Mouse (Mus musculus): ENCODE data around the gene Csnk1g1. TPM values are rescaled to one million over a fixed set of nuclear protein-coding genes. Genes with fewer than 3 reads are reported as not detected.

Csnk1g1 gene
- polyA plus RNA-seq, 1 experiment, result 69.5 TPM

DNA sequence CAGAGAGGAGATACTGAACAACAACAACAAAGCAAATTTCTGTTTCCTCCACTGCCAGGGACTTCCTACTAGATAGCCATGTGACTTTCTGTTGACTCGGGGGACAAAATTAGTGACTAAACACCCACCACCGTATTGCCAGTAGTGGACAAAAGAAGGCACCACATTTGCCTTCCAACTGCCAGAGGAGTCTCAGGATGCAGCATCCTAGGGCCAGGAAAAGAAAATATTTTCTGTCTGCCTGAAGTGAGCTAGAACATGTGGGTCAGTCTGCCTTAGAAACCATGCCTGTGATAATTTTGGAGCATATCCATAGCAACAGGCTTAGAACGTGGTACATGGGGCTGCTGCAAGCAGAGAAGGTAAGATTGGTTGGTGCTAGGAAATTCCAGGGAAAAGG is 132.1 kb downstream of the Csnk1g1 start:
- H3K27ac ChIP-seq (ENCODE audit: insufficient read depth, low read length), result no peak overlapping the region
- H3K4me3 ChIP-seq (ENCODE audit: low read depth, low read length), result no peak overlapping the region
- no peaks in the 10 kb centered on the region for H3K27me3 ChIP-seq (ENCODE audit: control insufficient read depth, insufficient read depth, low read length, poor library complexity, severe bottlenecking)
- TF ChIP-seq POLR2A (IDR thresholded peaks at IDR 0.05; ENCODE audit: insufficient read depth, low read length) (no peak), CTCF (IDR thresholded peaks at IDR 0.05; ENCODE audit: low read depth, low read length) (no peak), EP300 (IDR thresholded peaks at IDR 0.05; ENCODE audit: insufficient read depth, low read depth, low read length) (no peak)
- no peak overlapping the region for H3K9ac ChIP-seq (ENCODE audit: low read depth, poor library complexity, severe bottlenecking)
- no peaks in the 10 kb centered on the region for H3K4me1 ChIP-seq (ENCODE audit: control insufficient read depth, insufficient read depth, low read length)
- H3K9me3 ChIP-seq (replicated peaks; ENCODE audit: control insufficient read depth, insufficient read depth, low read length, poor library complexity, severe bottlenecking), result no peaks in the 10 kb centered on the region
- H3K36me3 ChIP-seq (ENCODE audit: control insufficient read depth, insufficient read depth, low read length, poor library complexity, severe bottlenecking), result peaks cover 10% of the 10 kb centered on the region

DNA sequence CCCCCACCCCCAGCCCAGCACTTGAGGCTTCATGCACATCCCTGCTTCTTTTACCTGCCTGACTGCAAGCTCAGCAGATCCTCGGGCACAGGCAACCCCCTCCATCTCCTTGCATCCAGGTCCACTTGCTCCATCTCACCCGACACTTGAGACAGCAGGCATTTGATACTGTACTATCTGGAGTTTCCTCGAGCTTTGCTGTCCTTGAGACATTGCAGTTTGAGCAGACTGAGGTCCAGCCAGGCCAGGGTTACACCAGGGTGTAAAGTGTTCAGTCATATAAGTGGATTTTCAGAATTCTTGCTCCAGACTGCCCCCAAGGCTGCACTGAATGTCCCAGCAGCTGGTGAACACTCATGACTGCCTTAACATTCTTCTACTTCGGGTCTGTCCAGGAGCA is 133.6 kb downstream of the Csnk1g1 start:
- Histone ChIP-seq H3K4me3 (ENCODE audit: low read depth, low read length) (no peak overlapping the region), H3K27ac (ENCODE audit: insufficient read depth, low read length) (no peak overlapping the region), H3K27me3 (ENCODE audit: control insufficient read depth, insufficient read depth, low read length, poor library complexity, severe bottlenecking) (no peaks in the 10 kb centered on the region), H3K36me3 (ENCODE audit: control insufficient read depth, insufficient read depth, low read length, poor library complexity, severe bottlenecking) (peaks cover 10% of the 10 kb centered on the region), H3K9ac (ENCODE audit: low read depth, poor library complexity, severe bottlenecking) (no peak overlapping the region), H3K9me3 (replicated peaks; ENCODE audit: control insufficient read depth, insufficient read depth, low read length, poor library complexity, severe bottlenecking) (no peaks in the 10 kb centered on the region), H3K4me1 (ENCODE audit: control insufficient read depth, insufficient read depth, low read length) (no peaks in the 10 kb centered on the region)
- TF ChIP-seq CTCF (IDR thresholded peaks at IDR 0.05; ENCODE audit: low read depth, low read length), result no peak
- no peak for TF ChIP-seq POLR2A (IDR thresholded peaks at IDR 0.05; ENCODE audit: insufficient read depth, low read length)
- TF ChIP-seq EP300 (IDR thresholded peaks at IDR 0.05; ENCODE audit: insufficient read depth, low read depth, low read length), result no peak

DNA sequence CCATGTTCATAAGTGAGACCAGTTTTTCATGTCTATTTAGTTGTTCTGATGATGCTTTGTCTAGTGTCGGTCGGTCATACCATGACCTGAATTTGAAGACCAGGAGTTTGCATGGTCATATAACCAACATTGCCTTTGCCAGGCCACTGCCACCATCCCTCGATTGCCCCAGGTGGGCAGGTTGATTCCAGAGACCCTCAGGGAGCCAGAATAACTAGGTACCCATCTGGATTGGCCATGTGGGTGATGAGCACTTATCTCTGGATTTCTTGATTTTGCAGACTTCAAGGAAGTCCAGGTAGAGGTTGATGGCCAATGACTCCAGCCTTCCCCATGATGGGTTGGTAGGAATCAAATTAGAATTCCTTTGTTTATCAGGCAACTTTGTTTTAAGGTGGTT is 134.5 kb downstream of the Csnk1g1 start:
- Histone ChIP-seq H3K9ac (ENCODE audit: low read depth, poor library complexity, severe bottlenecking) (no peak overlapping the region), H3K27ac (ENCODE audit: insufficient read depth, low read length) (no peak overlapping the region), H3K36me3 (ENCODE audit: control insufficient read depth, insufficient read depth, low read length, poor library complexity, severe bottlenecking) (peaks cover 10% of the 10 kb centered on the region), H3K4me1 (ENCODE audit: control insufficient read depth, insufficient read depth, low read length) (no peaks in the 10 kb centered on the region), H3K27me3 (ENCODE audit: control insufficient read depth, insufficient read depth, low read length, poor library complexity, severe bottlenecking) (no peaks in the 10 kb centered on the region), H3K9me3 (replicated peaks; ENCODE audit: control insufficient read depth, insufficient read depth, low read length, poor library complexity, severe bottlenecking) (no peaks in the 10 kb centered on the region), H3K4me3 (ENCODE audit: low read depth, low read length) (no peak overlapping the region)
- no peak for TF ChIP-seq EP300 (IDR thresholded peaks at IDR 0.05; ENCODE audit: insufficient read depth, low read depth, low read length)
- no peak for TF ChIP-seq CTCF (IDR thresholded peaks at IDR 0.05; ENCODE audit: low read depth, low read length)
- TF ChIP-seq POLR2A (IDR thresholded peaks at IDR 0.05; ENCODE audit: insufficient read depth, low read length), result no peak

DNA sequence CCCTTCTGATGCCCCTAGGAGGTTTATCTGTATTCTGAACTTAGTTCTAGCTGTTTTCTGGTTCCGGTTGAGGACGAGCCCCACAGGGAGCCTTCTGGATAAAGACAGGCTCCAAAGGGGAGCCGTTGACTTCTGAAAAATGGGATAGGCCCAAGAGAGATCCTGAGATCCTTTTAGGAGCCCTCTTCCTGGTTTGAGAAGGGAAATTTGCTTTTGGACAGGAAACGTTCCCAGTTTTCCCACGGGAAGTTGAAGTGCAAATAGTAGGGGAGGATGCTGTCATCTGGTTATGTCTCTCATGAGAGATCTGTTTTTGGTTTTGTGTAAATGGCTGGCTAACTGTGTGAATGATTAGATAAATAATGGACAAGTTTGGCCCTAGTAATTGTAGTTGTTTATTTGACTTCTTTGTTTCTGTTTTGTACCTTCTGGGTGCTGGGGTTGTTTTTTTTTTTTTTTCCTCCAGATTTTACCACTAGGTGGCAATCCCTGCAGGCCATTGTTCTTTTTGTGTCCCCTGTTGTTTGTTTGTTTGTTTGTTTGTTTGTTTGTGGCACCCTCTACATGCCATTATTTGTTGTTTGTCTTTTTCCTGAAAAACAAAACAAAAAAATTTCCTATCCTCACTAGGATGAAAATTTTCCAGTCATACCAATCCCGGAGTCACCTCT is 141.3 kb downstream of the Csnk1g1 start:
- Histone ChIP-seq H3K27ac (ENCODE audit: insufficient read depth, low read length) (no peak overlapping the region), H3K36me3 (ENCODE audit: control insufficient read depth, insufficient read depth, low read length, poor library complexity, severe bottlenecking) (no peaks in the 10 kb centered on the region), H3K27me3 (ENCODE audit: control insufficient read depth, insufficient read depth, low read length, poor library complexity, severe bottlenecking) (no peaks in the 10 kb centered on the region), H3K4me1 (ENCODE audit: control insufficient read depth, insufficient read depth, low read length) (no peaks in the 10 kb centered on the region), H3K9ac (ENCODE audit: low read depth, poor library complexity, severe bottlenecking) (no peak overlapping the region), H3K4me3 (ENCODE audit: low read depth, low read length) (no peak overlapping the region), H3K9me3 (replicated peaks; ENCODE audit: control insufficient read depth, insufficient read depth, low read length, poor library complexity, severe bottlenecking) (peaks cover 3% of the 10 kb centered on the region; the same call in 1 of the 2 replicates)
- TF ChIP-seq CTCF (IDR thresholded peaks at IDR 0.05; ENCODE audit: low read depth, low read length), result no peak
- no peak for TF ChIP-seq POLR2A (IDR thresholded peaks at IDR 0.05; ENCODE audit: insufficient read depth, low read length)
- no peak for TF ChIP-seq EP300 (IDR thresholded peaks at IDR 0.05; ENCODE audit: insufficient read depth, low read depth, low read length)

DNA sequence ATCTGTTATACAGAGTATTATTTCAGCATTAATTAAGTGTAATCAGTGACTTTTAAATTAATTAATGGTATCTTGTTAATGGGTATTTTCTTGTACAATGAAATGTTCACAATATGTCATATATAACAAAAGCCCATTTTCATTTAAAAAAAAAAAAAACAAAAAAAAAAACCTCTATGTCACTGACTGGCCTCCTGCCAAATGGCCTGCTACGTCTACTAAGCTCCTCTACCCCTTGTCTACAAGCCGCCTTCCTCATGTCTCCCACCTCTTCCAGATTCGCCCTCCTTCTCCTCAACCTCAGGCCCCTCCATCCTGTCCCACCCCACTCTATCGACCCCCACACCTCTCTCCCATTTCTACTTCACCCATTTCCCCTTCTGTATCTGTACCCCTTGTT is 142.8 kb downstream of the Csnk1g1 start:
- H3K4me3 ChIP-seq (ENCODE audit: low read depth, low read length), result no peak overlapping the region
- H3K4me1 ChIP-seq (ENCODE audit: control insufficient read depth, insufficient read depth, low read length), result no peaks in the 10 kb centered on the region
- H3K27me3 ChIP-seq (ENCODE audit: control insufficient read depth, insufficient read depth, low read length, poor library complexity, severe bottlenecking), result no peaks in the 10 kb centered on the region
- TF ChIP-seq POLR2A (IDR thresholded peaks at IDR 0.05; ENCODE audit: insufficient read depth, low read length) (no peak), EP300 (IDR thresholded peaks at IDR 0.05; ENCODE audit: insufficient read depth, low read depth, low read length) (no peak), CTCF (IDR thresholded peaks at IDR 0.05; ENCODE audit: low read depth, low read length) (no peak)
- H3K9ac ChIP-seq (ENCODE audit: low read depth, poor library complexity, severe bottlenecking), result no peak overlapping the region
- H3K27ac ChIP-seq (ENCODE audit: insufficient read depth, low read length), result no peak overlapping the region
- peaks cover 3% of the 10 kb centered on the region; the same call in 1 of the 2 replicates for H3K9me3 ChIP-seq (replicated peaks; ENCODE audit: control insufficient read depth, insufficient read depth, low read length, poor library complexity, severe bottlenecking)
- no peaks in the 10 kb centered on the region for H3K36me3 ChIP-seq (ENCODE audit: control insufficient read depth, insufficient read depth, low read length, poor library complexity, severe bottlenecking)

DNA sequence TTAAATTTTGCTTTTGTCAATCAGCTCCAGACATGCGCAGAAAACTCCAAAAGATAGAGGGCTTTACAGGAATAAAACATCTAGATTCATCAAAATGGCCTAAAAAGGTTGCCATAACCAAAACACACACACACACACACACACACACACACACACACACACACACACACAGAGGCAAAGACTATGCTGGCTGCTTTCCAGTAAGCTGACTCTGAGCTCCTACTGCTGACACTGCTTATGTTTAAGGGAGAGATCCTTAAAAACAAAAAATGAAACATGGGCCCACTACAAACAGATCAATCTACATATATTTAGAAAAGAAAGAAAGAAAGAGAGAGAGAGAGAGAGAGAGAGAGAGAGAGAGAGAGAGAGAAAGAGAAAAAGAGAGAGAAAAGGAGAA is 144.0 kb downstream of the Csnk1g1 start:
- Histone ChIP-seq H3K27me3 (ENCODE audit: control insufficient read depth, insufficient read depth, low read length, poor library complexity, severe bottlenecking) (no peaks in the 10 kb centered on the region), H3K9ac (ENCODE audit: low read depth, poor library complexity, severe bottlenecking) (no peak overlapping the region), H3K4me3 (ENCODE audit: low read depth, low read length) (no peak overlapping the region), H3K9me3 (replicated peaks; ENCODE audit: control insufficient read depth, insufficient read depth, low read length, poor library complexity, severe bottlenecking) (peaks cover 3% of the 10 kb centered on the region; the same call in 1 of the 2 replicates), H3K4me1 (ENCODE audit: control insufficient read depth, insufficient read depth, low read length) (no peaks in the 10 kb centered on the region), H3K36me3 (ENCODE audit: control insufficient read depth, insufficient read depth, low read length, poor library complexity, severe bottlenecking) (no peaks in the 10 kb centered on the region), H3K27ac (ENCODE audit: insufficient read depth, low read length) (no peak overlapping the region)
- no peak for TF ChIP-seq EP300 (IDR thresholded peaks at IDR 0.05; ENCODE audit: insufficient read depth, low read depth, low read length)
- no peak for TF ChIP-seq CTCF (IDR thresholded peaks at IDR 0.05; ENCODE audit: low read depth, low read length)
- no peak for TF ChIP-seq POLR2A (IDR thresholded peaks at IDR 0.05; ENCODE audit: insufficient read depth, low read length)
